Mouse (Mus musculus): ENCODE results near the gene Arid3a.

GRCm38 (mm10) chr10:80003374-80004232, 76.8 kb downstream of the Arid3a start:
- TF ChIP-seq CTCF (IDR thresholded peaks at IDR 0.05; ENCODE audit: low read depth, low read length) (no peak), POLR2A (IDR thresholded peaks at IDR 0.05; ENCODE audit: insufficient read depth, low read length) (no peak)
